Mouse (Mus musculus) MEL (cell line): ENCODE measurements at regions not wholly inside any gene's neighbourhood (a gene's known extent, or its start where the extent isn't known, plus 50 kb on each side); places are given as distances from the start of the nearest gene placed in this dataset.

Source experiments
- DNase-seq: peaks from one replicate; pipeline ENCODE4 v3.0.0; 2011; ENCODE audit warnings: low read depth, low spot score
- H3K27ac ChIP-seq: 2 replicates; pipeline ENCODE4 v1.5.1; 2012; ENCODE audit warnings: low read depth, mild to moderate bottlenecking, control low read depth, low read length, moderate library complexity; ENCODE audit not compliant: control insufficient read depth
- H3K27me3 ChIP-seq, 2 experiments: fragments of 150-350 bp in 1 of 2; sonication (generic) in 1 of 2; 2 replicates each; pipeline ENCODE4 v1.6.1; 2012; ENCODE audit warnings: low read length in 2 of 2, mild to moderate bottlenecking in 2 of 2, improper control_type of control experiment in 1 of 2, moderate library complexity in 1 of 2; ENCODE audit not compliant: insufficient read depth in 2 of 2, control insufficient read depth in 1 of 2
- H3K36me3 ChIP-seq, 2 experiments: 2 replicates each; pipeline ENCODE4 v1.6.1; 2012 to 2014; ENCODE audit warnings: low read length in 2 of 2, improper control_type of control experiment in 1 of 2, inconsistent platforms in 1 of 2, mild to moderate bottlenecking in 1 of 2; ENCODE audit not compliant: insufficient read depth in 2 of 2, control insufficient read depth in 1 of 2
- H3K4me1 ChIP-seq, 2 experiments: fragments of 150-350 bp in 1 of 2; sonication (generic) in 1 of 2; 2 replicates each; pipeline ENCODE4 v1.6.1; 2012; ENCODE audit warnings: low read length in 2 of 2, improper control_type of control experiment in 1 of 2, mild to moderate bottlenecking in 1 of 2; ENCODE audit not compliant: insufficient read depth in 2 of 2, control insufficient read depth in 1 of 2
- H3K4me3 ChIP-seq, 2 experiments: fragments of 150-350 bp in 1 of 2; sonication (generic) in 1 of 2; 2 replicates each; pipeline ENCODE4 v1.5.1; 2012; ENCODE audit warnings: low read depth in 2 of 2, low read length in 2 of 2, mild to moderate bottlenecking in 2 of 2, moderate library complexity in 2 of 2, control low read depth in 1 of 2, improper control_type of control experiment in 1 of 2; ENCODE audit not compliant: control insufficient read depth in 1 of 2, insufficient read depth in 1 of 2
- H3K79me2 ChIP-seq: 2 replicates; pipeline ENCODE4 v1.6.1; 2012; ENCODE audit warnings: mild to moderate bottlenecking, low read length, moderate library complexity; ENCODE audit not compliant: control insufficient read depth, poor library complexity, insufficient read depth
- H3K9ac ChIP-seq: 2 replicates; pipeline ENCODE4 v1.6.1; 2012; ENCODE audit warnings: low read depth, mild to moderate bottlenecking, control low read depth, low read length, moderate library complexity; ENCODE audit not compliant: control insufficient read depth, poor library complexity, severe bottlenecking
- H3K9me3 ChIP-seq: fragments of 150-350 bp; sonication (generic); replicated peaks from 2 replicates; pipeline ENCODE4 v1.6.1; 2012; ENCODE audit warnings: mild to moderate bottlenecking, low read length, improper control_type of control experiment, moderate library complexity; ENCODE audit not compliant: insufficient read depth
- CHD1 ChIP-seq: IDR thresholded peaks from 2 replicates; pipeline ENCODE4 v1.6.1; 2012; ENCODE audit warnings: low read depth, mild to moderate bottlenecking, inconsistent platforms, low read length, improper control_type of control experiment
- CTCF ChIP-seq, 3 experiments: IDR thresholded peaks in 2 of 3; conservative IDR thresholded peaks in 1 of 3; 2 replicates each; pipeline ENCODE4 v1.5.1; 2011 to 2012; ENCODE audit warnings: low read length in 3 of 3, low read depth in 2 of 3, mild to moderate bottlenecking in 2 of 3, improper control_type of control experiment in 1 of 3, inconsistent platforms in 1 of 3, mixed read lengths in 1 of 3, moderate library complexity in 1 of 3; ENCODE audit not compliant: control insufficient read depth in 1 of 3, insufficient read depth in 1 of 3, poor library complexity in 1 of 3, severe bottlenecking in 1 of 3
- E2F4 ChIP-seq: IDR thresholded peaks from 2 replicates; pipeline ENCODE4 v1.6.1; 2011; ENCODE audit warnings: low read depth, low read length, improper control_type of control experiment, borderline replicate concordance
- ELF1 ChIP-seq: IDR thresholded peaks from 2 replicates; pipeline ENCODE4 v1.6.1; 2014; ENCODE audit warnings: low read depth, mild to moderate bottlenecking, inconsistent platforms, low read length, improper control_type of control experiment, moderate library complexity
- EP300 ChIP-seq, 2 experiments: IDR thresholded peaks; 2 replicates each; pipeline ENCODE4 v1.6.1; 2011; ENCODE audit warnings: improper control_type of control experiment in 2 of 2, low read length in 2 of 2, low read depth in 1 of 2, mild to moderate bottlenecking in 1 of 2
- ETS1 ChIP-seq: IDR thresholded peaks from 2 replicates; pipeline ENCODE4 v1.6.1; 2012; ENCODE audit warnings: low read depth, mild to moderate bottlenecking, inconsistent platforms, low read length, improper control_type of control experiment, moderate library complexity
- GATA1 ChIP-seq: IDR thresholded peaks from 2 replicates; pipeline ENCODE4 v1.6.1; 2011; ENCODE audit warnings: low read depth, low read length, improper control_type of control experiment
- HCFC1 ChIP-seq: IDR thresholded peaks from 2 replicates; pipeline ENCODE4 v1.6.1; 2012; ENCODE audit warnings: low read depth, mild to moderate bottlenecking, inconsistent platforms, low read length, improper control_type of control experiment, moderate library complexity
- JUND ChIP-seq: IDR thresholded peaks from 2 replicates; pipeline ENCODE4 v1.6.1; 2011; ENCODE audit warnings: low read depth, mild to moderate bottlenecking, improper control_type of control experiment, low read length
- MAFK ChIP-seq: IDR thresholded peaks from 2 replicates; pipeline ENCODE4 v1.6.1; 2011; ENCODE audit warnings: low read depth, mild to moderate bottlenecking, low read length, improper control_type of control experiment, borderline replicate concordance
- MYC ChIP-seq: IDR thresholded peaks from 2 replicates; pipeline ENCODE4 v1.6.1; 2011; ENCODE audit warnings: low read depth, mild to moderate bottlenecking, low read length, improper control_type of control experiment, moderate library complexity
- NELFE ChIP-seq: IDR thresholded peaks from 2 replicates; pipeline ENCODE4 v1.6.1; 2011; ENCODE audit warnings: low read depth, low read length, improper control_type of control experiment
- RAD21 ChIP-seq: IDR thresholded peaks from 2 replicates; pipeline ENCODE4 v1.6.1; 2011; ENCODE audit warnings: mild to moderate bottlenecking, low read depth, low read length, improper control_type of control experiment
- RCOR1 ChIP-seq: IDR thresholded peaks from 2 replicates; pipeline ENCODE4 v1.6.1; 2012; ENCODE audit warnings: low read depth, mild to moderate bottlenecking, inconsistent platforms, low read length, improper control_type of control experiment
- SMC3 ChIP-seq: IDR thresholded peaks from 2 replicates; pipeline ENCODE4 v1.6.1; 2011; ENCODE audit warnings: low read depth, low read length, improper control_type of control experiment
- TCF12 ChIP-seq: IDR thresholded peaks from 2 replicates; pipeline ENCODE4 v1.6.1; 2014; ENCODE audit warnings: low read depth, mild to moderate bottlenecking, inconsistent platforms, low read length, improper control_type of control experiment, moderate library complexity
- UBTF ChIP-seq: IDR thresholded peaks from 2 replicates; pipeline ENCODE4 v1.6.1; 2012; ENCODE audit warnings: low read depth, mild to moderate bottlenecking, inconsistent platforms, low read length, improper control_type of control experiment, moderate library complexity, borderline replicate concordance; ENCODE audit not compliant: insufficient read depth
- USF1 ChIP-seq: IDR thresholded peaks from 2 replicates; pipeline ENCODE4 v1.6.1; 2014; ENCODE audit warnings: low read depth, mild to moderate bottlenecking, inconsistent platforms, low read length, improper control_type of control experiment, moderate library complexity
- ZKSCAN1 ChIP-seq: IDR thresholded peaks from 2 replicates; pipeline ENCODE4 v1.6.1; 2012; ENCODE audit warnings: low read depth, mild to moderate bottlenecking, inconsistent platforms, low read length, improper control_type of control experiment, moderate library complexity
- ZNF384 ChIP-seq: IDR thresholded peaks from 2 replicates; pipeline ENCODE4 v1.6.1; 2012; ENCODE audit warnings: low read depth, mild to moderate bottlenecking, inconsistent platforms, low read length, improper control_type of control experiment

- Histone ChIP-seq H3K4me3 (no peak overlapping the region), H3K27ac (no peak overlapping the region), H3K9me3 (no peaks in the 10 kb centered on the region), H3K79me2 (no peaks in the 10 kb centered on the region), H3K4me1 (no peaks in the 10 kb centered on the region), H3K27me3 (no peaks in the 10 kb centered on the region), H3K36me3 (no peaks in the 10 kb centered on the region)
- DNase-seq, result no peak
- no peak for TF ChIP-seq ZKSCAN1
- no peak for TF ChIP-seq MYC
- TF ChIP-seq JUND, result no peak
- TF ChIP-seq ZNF384, result no peak
- TF ChIP-seq USF1, result no peak
- no peak for TF ChIP-seq HCFC1
- no peak for TF ChIP-seq ETS1
- TF ChIP-seq MAFK, result no peak
- no peak for TF ChIP-seq NELFE
- TF ChIP-seq, all 39 proteins: peak for 0
- no peak overlapping the region for H3K9ac ChIP-seq
Observed at GRCm38 (mm10) chr19:15421311-15421710, 525.8 kb downstream of the Psat1 start.

- Histone ChIP-seq H3K4me1 (no peaks in the 10 kb centered on the region), H3K9ac (no peak overlapping the region), H3K9me3 (no peaks in the 10 kb centered on the region), H3K27ac (no peak overlapping the region), H3K4me3 (no peak overlapping the region), H3K36me3 (no peaks in the 10 kb centered on the region), H3K27me3 (no peaks in the 10 kb centered on the region), H3K79me2 (no peaks in the 10 kb centered on the region)
- TF ChIP-seq EP300 (IDR thresholded peaks at IDR 0.05; ENCODE audit: low read depth in 1 of 2, low read length in 2 of 2) (no peak), GATA1 (no peak), UBTF (no peak), CTCF (IDR thresholded peaks at IDR 0.05 in 2 of 3, conservative IDR thresholded peaks at IDR 0.05 in 1 of 3; ENCODE audit: control insufficient read depth in 1 of 3, insufficient read depth in 1 of 3, low read depth in 2 of 3, low read length in 3 of 3, poor library complexity in 1 of 3, severe bottlenecking in 1 of 3) (no peak), ELF1 (no peak), ZKSCAN1 (no peak), E2F4 (no peak), SMC3 (no peak), RAD21 (no peak), CHD1 (no peak), RCOR1 (no peak), TCF12 (no peak), ETS1 (no peak), JUND (no peak)
- DNase-seq, result no peak
Observed at GRCm38 (mm10) chr19:15398624-15399023, 548.5 kb downstream of the Psat1 start.
